Mouse (Mus musculus): ENCODE measurements around the gene Pde5a.

Pde5a gene

DNA sequence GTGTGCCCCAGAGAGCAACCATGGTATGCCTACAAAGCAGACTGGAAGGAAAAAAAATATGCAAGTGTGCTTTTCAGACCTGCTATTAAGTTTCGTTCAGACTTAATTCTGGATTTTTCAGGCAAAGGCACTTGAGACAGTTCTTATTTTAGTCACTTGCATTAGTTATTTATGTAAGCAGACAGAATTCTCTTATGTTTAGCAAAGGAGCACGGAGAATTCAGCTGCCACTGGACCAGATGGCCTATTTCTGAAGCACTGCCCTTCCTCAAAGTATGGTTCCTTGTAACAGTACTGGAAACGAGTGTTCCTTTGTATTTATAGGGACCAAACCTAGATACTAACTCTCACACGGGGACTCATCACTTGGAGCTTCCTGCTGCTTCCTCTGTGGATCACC lies 38.2 kb downstream of the Pde5a start:
- DNase-seq (ENCODE audit: low spot score): no peak

DNA sequence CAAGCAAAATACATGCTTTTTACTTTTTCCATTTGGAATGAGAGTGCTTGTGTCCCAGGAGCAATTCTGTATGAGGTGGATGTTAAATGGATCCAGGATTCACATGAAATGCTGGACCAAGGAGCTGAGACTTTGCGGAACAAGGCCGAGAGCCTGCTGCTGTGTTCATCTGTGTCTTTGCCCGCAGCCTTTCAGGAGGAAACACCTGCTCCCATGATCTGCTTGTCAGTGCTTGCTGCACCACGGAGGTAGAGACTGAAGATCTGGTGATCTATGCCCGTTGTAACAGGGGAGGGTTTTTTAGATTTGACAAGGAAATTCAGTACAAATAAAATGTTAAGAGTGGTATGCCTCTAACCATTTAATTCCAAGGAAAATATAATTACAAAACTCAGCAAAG lies 39.1 kb downstream of the Pde5a start:
- DNase-seq (ENCODE audit: low spot score): no peak

DNA sequence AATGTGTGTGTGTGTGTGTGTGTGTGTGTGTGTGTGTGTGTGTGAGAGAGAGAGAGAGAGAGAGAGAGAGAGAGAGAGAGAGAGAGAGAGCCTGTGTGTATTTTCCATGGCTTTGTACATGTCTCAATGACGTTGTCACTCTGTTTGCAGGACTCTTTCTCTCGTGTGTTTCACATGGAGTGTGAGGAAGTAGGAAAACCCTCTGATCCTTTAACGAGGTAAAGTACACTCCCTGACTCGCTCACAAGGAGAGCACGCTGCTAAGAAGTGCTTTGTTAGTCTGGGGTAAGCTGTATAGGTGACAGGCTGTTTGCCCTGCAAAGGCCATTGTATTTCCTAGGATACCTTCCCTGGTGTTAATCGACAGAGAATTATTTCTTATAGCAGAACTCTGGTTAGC lies 52.7 kb downstream of the Pde5a start:
- DNase-seq (ENCODE audit: low spot score): no peak

DNA sequence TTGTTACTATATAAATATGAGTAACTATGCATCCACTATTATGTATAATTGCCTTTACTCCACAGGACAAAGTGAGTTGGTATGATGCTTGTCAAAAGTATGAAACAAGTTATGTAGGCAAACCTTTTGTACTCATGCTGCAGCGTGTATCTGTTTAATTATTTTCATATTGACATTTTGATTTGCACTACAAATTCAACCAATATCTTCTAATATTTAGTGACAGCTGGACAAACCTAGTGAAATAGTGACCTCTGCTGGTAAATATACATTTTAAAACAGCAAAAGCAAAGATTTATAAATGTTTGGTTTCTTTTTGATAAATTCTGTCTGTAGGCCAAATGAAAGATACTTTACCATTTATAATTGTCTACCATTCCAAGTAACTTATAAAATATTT lies 55.5 kb downstream of the Pde5a start:
- no peak for DNase-seq (ENCODE audit: low spot score)

DNA sequence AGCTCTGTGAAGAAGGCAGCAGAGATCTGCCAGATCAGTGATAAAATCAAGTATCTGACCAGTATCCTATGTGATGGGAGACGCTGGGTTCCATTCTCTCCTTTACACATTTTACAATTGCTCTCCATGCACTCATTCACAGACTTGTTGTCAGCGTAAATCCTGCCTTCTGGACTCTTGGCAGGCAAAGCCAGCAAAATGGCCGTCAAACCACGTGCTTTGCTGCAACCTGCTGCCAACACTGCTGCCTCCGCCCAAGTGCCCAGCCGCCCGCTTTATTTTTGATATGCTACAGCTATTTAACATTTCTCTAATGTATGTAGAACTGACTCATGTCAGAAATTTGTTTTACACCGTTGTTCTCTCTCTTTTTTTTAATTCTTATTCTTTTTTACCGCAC lies 59.6 kb downstream of the Pde5a start:
- DNase-seq (ENCODE audit: low spot score): no peak

DNA sequence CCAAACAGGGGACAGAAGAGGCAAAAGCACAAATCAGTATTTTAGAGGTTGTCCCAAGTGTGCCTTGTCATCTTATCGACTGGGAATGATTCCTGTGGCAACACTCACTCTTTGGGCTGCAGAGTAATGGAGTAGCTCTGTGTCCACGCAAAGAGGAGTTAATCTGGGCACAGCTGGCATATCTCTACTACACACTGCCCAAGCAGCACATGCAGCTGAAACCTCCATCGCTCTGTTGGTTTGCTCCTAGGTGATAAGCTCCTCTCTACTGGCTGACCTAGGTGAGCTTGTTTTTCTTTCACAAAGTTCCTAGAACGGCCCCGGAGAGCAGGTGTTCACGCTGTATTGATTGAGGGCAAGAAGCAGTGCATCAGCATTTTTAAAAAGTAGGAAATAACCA lies 60.8 kb downstream of the Pde5a start:
- DNase-seq (ENCODE audit: low spot score): no peak

DNA sequence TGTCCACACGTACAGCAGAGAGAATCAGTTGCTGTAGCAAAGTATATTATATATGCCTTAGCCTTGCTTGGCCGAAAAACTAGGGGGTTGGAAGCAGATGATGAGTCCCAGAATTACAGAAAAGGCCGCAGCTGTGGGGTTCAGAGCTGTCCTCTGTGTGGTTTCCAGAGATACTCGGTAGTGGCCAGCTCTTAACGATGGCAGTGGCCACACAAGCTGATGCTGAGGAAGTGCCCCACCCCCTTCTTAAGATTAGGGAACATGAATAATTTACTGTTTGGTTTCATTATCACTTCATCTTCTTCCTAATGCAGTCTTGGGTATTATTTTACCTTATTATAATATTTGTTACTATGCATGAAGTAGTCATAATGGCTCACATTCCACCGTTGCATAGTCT lies 71.3 kb downstream of the Pde5a start:
- DNase-seq (ENCODE audit: low spot score): no peak

DNA sequence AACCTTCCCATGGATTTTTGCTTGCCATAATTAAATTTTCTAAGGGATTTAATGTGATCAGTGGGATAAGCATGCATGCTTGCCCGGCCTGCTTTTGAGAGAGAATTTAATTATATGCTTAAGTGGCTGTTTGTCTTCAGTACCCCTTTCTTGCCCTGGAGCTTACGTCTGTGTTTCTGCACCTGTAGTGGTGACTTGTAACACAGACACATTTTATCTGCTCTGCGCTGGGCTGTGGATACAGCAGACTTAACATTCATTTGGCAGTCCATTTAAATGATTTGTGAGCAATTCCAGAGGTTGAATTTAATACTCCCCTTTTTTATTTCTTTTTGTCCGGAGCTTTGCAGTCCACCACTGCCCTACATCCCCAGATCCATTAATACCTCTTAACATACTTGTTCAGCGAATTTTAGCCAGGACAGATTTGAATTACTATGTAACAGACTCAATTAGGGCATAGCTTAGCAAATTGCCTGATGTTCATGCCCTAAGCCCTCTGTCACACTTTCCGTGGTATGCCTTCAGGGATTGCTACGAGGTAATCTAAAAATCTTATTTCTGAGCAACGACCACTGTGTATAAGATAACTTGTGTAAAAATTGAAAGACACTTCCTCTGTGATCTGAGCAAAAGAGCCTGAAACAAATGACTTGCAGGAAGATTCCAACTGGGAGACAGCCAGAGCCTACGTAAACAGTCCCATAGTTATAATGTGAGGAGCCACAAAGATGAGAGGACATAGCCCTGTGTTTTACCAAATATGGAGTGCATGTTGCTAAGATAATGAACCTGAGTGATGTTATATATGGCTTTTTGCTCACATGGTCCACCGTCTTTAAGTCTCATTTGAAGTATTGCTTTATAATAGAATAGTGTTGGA lies 72.0 kb downstream of the Pde5a start:
- DNase-seq (ENCODE audit: low spot score): no peak

DNA sequence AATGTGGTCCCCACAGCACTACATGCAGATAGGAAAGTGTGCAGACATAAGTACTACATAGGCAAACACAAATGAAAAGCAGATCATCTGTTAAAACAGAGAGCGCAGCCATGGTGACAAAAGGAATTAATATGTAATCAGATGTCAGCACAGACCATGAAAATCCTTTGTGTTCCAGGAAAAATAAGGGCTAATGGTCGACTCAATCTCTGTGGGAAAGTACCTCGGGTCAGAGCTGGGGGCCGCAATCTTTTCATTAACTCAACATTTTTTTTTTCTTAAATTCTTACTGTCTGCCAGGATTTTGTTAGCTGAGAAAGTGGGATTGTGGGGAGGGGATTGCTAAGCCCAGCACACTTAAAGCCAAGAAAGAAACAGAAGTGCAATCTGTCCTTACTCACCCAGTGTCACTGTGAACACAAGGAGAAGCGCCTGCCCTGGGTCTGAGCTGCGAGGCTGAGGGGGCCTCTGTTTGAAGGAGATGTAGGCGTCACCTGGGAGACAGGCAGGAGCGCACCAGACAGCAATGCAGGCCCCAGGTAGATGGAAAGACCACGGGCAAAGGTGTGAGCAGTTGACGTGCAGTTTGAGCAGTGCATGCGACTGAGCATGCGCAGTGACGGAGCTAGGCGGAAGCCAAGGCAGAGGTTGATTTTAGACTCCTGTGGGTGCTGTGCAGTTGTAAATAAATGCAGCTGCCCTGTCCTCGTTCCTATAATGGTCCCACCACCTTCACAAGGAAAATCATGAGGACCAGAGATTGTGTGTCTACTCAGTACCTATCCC lies 72.9 kb downstream of the Pde5a start:
- DNase-seq (ENCODE audit: low spot score): no peak

DNA sequence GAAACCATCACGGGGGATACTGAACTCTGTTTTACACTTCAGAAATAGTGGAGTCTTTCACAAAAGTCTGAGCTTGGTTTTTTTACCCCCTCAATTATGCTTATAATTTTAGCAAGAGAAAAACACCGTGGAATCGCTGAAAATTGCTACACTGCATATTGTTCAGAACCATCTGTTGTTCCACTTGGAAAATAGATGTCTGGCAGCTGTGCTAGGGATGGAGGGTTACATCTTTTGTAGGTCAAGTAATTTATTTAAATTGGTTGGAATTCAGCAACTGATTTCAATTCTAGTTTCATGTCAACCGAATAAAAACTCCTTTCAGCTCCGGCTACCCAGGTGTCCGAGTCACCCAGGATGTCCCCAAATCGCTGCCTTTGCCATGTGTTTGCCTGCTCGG lies 78.6 kb downstream of the Pde5a start:
- DNase-seq (ENCODE audit: low spot score): no peak

DNA sequence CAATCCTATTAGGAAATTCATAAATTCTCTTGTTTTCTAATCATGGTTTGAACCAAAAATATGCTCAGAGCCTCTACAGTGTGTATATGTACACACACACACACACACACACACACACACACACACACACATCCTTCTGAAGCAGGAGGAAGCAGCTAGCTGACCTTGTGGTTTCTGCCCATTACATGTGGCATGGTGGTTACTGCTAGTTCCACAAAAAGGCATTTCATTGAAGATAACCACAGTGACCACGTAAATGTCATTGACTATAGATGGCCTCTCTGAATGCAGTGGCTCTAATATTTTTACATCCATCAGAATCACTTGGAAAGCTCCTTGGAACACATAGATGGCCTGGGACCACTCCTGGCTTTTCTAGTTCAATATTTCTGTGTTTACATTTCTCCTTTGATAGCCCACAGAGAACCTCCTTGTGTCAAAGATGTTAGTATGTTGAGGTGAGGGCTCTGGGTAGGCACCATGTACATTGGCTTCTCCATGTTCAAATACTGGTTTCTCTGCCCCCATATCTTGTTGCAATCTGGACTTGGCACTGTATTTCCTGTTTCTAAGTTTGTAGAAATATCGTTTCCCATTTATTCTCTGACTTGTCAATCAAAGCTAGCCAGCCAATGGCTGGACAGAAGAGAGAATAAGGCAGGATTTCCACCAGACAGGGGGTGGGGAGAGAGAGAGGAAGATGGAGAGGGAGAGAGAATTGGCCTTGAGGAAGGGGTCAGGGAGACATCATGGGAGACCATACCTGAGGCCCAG lies 81.5 kb downstream of the Pde5a start:
- DNase-seq (ENCODE audit: low spot score): no peak

DNA sequence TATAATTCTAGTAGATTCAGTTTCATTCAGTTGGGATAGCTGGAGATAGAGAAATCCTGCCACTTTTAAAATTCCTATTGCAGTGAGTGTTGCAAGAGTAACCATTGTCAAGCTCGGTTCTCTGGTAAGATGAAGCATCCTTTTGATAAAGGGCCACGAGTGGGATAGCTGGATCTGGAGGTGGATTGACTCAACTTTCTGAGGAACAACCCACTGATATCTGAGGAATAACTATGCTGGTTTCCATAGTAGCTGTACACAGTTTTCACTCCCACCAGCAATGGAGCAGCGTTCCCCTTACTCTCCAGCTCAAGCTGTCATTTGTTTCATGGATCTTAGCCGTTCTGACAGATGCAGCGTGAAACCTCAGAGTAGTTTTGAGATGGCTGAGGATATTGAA lies 82.2 kb downstream of the Pde5a start:
- DNase-seq (ENCODE audit: low spot score): no peak

DNA sequence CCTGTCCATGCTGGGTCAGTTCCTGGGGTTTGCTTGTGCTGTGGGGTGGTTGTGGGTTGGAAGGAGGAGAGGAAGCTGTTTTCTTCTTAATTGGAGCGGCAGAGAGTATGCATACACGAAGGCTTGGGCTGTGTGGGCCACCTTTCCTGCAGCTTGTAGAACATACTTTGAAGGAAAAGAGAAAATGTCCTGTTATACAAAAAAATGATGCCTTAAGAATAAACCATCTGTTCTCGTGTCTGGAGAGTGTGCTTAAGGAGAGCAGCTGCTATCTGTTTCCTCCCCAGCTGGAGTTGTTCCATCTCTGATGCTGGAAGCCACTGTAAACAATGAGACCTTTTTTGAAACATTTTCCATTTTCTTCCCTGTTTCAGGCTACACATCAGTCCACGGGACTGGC lies 85.8 kb downstream of the Pde5a start:
- peak; percentile 10 for DNase-seq (ENCODE audit: low spot score)

DNA sequence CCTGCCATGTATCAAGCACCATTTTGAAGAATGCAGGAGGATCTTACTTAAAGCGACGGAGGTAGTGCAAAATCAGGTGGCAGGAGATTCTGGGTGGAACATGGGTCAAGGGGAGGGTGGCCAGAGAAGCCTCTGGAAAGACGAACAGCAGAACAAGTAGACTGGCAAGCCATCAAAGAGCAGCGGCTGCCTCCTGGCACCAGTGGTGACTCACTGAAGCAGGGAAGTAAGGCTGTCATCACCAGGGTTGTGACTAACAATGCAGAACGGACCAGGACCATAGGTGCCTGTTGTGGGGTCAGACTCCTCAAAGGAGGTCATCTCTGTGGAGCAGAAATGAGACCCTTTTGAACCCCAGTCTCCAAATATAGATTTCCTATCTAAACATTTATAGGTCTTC lies 89.5 kb downstream of the Pde5a start:
- no peak for DNase-seq (ENCODE audit: low spot score)

DNA sequence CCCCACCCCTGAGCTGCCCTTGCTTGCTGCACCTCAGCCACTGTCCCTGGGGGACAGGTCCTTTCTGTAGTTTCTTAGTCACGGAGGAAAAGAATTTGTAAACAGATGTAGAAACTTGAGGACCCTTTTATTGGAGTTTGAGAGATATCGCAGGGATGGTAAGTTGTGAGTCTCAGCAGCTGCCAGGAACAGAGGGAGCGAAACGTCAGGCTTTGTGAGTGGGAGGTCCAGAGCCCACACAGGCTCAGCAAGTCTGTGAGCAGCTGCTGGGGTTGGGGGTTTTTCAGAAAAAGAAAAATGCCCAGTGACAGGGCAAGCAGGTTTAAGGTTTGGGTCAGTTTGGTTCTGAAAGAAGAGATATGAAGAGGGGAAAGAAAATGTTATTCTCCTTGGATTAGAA lies 92.0 kb downstream of the Pde5a start:
- DNase-seq (ENCODE audit: low spot score): no peak

DNA sequence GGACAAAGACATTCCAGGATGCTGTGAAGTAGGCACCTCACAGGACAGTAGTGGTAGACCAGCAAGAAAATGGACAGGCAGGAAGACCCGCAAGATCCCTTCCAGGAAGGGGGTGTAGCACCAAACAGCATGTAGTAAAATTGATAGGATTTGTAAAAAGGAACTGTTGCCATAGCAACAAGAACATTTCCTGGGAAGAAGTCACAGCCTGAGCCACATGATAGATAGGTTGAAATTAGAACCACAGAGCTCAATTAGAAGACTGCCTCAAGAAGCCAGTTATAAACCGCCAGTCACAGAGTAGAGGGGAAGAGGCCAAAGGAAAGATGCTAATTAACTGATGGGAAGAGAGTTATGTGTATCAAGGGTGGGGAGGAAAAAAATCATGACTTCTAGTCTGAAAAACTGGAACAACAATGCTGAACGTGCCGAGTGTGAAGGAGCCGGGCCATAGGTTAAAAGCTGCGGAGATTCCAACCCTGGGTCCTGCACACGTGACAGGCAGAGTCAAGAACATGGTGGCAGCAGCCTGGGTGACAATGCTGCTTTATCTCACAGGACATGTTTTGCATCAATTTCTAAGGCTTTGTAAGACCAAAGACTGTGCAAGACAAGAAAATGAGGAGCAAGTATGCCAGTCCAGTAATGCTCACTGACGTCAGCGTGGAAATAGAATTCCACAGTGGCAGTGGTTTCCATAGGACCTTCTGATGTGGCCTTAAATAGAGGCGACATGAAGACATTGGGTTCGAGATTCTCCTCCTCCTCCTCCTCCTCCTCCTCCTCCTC lies 99.7 kb downstream of the Pde5a start:
- peak; percentile 21 for DNase-seq (ENCODE audit: low spot score)

DNA sequence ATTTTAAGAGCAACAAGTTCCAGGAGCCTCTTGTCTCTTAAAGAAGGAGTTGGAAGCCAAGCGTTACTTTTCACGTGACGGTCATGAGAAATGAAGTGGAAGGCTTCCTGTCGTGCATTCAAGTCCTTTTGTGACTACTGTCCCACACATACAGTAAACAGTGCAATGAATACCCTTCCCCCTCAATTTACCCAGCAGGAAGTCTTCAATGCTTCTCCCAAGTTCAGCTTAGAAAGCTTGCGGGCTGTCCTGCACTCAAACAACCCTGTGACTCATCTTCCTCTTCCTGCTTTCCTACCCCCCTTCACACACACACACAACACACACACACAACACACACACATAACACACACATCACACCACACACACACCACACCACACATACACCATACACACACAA lies 105.8 kb downstream of the Pde5a start:
- no peak for DNase-seq (ENCODE audit: low spot score)

DNA sequence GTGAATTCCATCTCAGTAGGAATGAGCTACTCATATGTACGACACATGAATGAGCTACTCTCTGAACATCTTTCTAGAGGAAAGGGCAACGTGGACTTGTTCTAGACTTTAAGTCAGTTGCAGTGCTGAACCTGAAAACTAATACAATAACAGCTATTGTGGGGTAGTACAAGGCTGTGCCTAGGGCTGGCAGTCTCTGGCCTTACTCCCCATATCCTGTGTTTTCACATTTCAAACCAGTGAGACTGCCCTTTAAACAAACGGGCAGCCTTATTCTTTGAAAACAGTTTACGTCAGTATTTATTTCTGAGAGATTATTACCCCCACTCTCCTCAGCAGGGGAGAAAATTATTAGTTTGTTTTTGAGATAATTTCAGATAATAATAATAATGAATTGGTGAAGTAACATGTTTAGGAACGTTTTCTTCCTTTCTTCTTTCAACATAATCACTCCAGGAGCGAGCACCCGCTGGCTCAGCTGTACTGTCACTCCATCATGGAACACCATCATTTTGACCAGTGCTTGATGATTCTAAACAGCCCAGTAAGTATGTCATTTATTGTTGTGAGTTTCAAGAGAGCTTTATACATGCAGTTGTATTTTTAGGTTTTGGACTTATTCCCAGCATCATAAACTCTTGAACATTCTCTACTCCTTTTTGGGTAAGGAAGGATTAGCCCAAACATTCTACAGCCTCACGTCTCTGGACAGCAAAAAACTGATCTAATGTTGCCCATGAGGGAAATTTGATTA lies 106.5 kb downstream of the Pde5a start:
- no peak for DNase-seq (ENCODE audit: low spot score)

DNA sequence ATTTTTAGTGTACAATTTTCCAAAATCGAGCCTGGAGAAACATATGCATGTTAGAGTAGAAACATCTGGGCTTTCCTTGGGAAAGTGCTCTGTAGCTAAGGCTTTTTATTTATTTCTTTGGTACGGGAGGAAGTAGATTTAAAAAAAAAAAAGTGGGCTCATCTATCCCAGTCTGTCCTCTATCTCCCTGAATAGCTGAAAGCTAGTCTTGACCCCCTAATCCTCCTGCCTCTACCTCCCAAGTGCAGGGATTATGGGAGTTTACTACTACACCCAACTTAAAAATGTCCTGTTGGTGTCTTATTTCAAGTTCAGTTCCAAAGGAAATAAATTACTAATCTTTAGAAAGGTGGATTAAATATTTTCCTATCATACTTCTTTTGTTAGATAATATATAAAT lies 108.9 kb downstream of the Pde5a start:
- no peak for DNase-seq (ENCODE audit: low spot score)

DNA sequence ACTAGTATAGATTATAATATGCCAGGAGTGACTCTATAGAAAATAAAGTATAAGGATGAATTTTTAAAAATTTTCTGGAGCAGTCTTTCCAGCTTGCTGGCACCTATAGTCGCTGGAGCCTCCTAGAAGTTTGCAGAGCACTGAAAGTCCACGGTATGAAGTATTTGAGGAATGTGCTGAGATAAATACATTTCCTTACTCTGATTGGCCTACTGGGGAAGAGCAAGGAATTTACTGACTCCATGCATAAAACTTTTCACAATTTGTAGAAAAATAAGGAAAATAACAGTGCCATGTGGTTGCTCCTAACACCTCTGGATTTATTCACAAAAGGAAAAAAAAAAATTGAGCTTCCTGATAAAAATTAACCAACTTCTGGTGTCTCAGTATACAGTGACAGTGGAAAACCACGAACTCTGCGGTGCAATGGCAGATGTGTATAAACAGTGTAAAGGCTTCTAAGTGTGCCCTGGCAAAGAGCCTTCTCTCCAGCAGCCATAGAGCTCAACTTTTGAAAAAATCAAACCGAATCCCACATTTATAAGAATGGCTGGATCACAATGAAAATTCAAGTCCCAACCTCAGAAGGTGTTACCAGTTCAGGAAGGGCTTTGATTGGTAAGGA lies 119.8 kb downstream of the Pde5a start:
- DNase-seq (ENCODE audit: low spot score): no peak

DNA sequence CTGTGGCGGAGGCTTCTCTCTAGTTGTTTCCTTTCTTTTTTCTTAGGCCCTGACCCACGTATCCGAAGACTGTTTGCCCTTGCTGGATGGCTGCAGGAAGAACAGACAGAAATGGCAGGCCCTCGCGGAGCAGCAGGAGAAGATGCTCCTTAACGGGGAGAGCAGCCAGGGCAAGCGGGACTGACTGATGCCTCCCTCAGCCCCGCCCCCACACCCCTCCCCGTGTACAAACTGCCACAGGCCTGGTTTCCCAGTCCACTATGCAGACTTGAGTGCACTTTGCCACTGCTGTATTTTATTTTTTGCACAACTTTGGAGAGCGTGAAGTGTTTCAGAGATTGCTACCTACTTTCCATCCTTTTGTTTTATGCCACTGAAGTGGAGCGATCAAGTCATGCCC lies 126.4 kb downstream of the Pde5a start:
- DNase-seq (ENCODE audit: low spot score): no peak
